In the genomic region with DNA sequence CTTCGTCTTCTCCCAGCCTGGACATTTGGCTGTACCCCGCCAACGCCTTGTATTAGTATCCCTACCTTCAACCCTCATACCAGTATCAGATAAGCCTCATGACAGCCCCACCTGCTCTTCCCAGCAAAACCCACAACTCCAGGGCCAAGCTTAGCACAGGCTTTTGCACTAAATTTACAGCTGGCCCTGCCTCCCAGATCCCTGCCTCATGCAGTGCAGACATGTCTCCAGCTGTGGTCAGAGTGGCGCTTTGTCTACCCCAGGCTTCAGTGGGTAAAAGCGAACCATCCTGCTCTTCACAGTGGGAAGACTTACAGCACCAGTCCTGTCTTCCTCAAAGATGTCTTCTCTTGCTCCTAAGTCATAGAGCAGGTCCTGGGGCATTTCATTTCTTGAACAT, we compare ENCODE assay signal across 17 mouse cellular contexts.
"Had no signal": no experiment of that assay in that cellular context is flagged by ENCODE, and none has a peak within 500 bp of the region (broad histone marks: within the 10 kb centered on the region; RNA-seq: fewer than 3 reads in every experiment).

No protein-coding gene starts in this region.

- H3K4me2 ChIP-seq: lung, embryonic 15.5 days; midbrain, embryonic 11.5 days; midbrain, embryonic 13.5 days; midbrain, embryonic 15.5 days; neural tube, embryonic 12.5 days; stomach, embryonic 15.5 days had no signal

- H3K9ac ChIP-seq: lung, embryonic 15.5 days; midbrain, embryonic 13.5 days; midbrain, embryonic 15.5 days; neural tube, embryonic 12.5 days; stomach, embryonic 15.5 days had no signal

- H3K27ac ChIP-seq: lung, embryonic 15.5 days; macrophage; midbrain, embryonic 13.5 days; midbrain, embryonic 15.5 days; neural tube, embryonic 12.5 days; stomach, embryonic 15.5 days; stomach, postnatal 0 days had no signal

- H3K4me3 ChIP-seq: lung, embryonic 15.5 days; megakaryocyte, embryonic 14.5 days; midbrain, embryonic 13.5 days; midbrain, embryonic 15.5 days; neural tube, embryonic 12.5 days; stomach, embryonic 15.5 days had no signal

- H3K4me1 ChIP-seq: lung, embryonic 15.5 days; midbrain, embryonic 13.5 days; midbrain, embryonic 15.5 days; neural tube, embryonic 12.5 days; stomach, embryonic 15.5 days had no signal

- H3K27me3 ChIP-seq: lung, embryonic 15.5 days; megakaryocyte, embryonic 14.5 days; midbrain, embryonic 13.5 days; midbrain, embryonic 15.5 days; neural tube, embryonic 12.5 days; stomach, embryonic 15.5 days had no signal

- DNase-seq: lung, adult 2 months; lung, postnatal 14 days; lung, postnatal 36 days; right cerebral cortex, postnatal 14 days; thymus, adult 2 months; thymus, postnatal 25 days; thymus, postnatal 4 days had no signal

- ATAC-seq: lung, postnatal 0 days; midbrain, embryonic 13.5 days; midbrain, embryonic 15.5 days had no signal

- H3K9me3 ChIP-seq: lung, embryonic 15.5 days; megakaryocyte, embryonic 14.5 days; midbrain, embryonic 13.5 days; midbrain, embryonic 15.5 days; neural tube, embryonic 12.5 days; stomach, embryonic 15.5 days had no signal
